Mouse (Mus musculus) cortical plate, adult 2 months (tissue): ENCODE data around the gene Id2.

Experiments
- CTCF ChIP-seq: fragments of 200-500 bp; IDR thresholded peaks from 2 replicates; pipeline ENCODE4 v1.5.1; 2011; ENCODE audit warnings: mild to moderate bottlenecking, control low read depth, low read length; ENCODE audit not compliant: insufficient read depth; ENCODE audit errors: extremely low read depth
- POLR2A ChIP-seq: fragments of 200-500 bp; IDR thresholded peaks from 2 replicates; pipeline ENCODE4 v1.6.1; 2011; ENCODE audit warnings: mild to moderate bottlenecking, low read length, control low read depth; ENCODE audit not compliant: insufficient read depth; ENCODE audit errors: extremely low read depth

GRCm38 (mm10) chr12:25097210-25098160 lies 545 bp upstream of the Id2 start:
- TF ChIP-seq POLR2A (no peak), CTCF (no peak)
